ENCODE assay signal across 21 mouse cellular contexts in the genomic region with DNA sequence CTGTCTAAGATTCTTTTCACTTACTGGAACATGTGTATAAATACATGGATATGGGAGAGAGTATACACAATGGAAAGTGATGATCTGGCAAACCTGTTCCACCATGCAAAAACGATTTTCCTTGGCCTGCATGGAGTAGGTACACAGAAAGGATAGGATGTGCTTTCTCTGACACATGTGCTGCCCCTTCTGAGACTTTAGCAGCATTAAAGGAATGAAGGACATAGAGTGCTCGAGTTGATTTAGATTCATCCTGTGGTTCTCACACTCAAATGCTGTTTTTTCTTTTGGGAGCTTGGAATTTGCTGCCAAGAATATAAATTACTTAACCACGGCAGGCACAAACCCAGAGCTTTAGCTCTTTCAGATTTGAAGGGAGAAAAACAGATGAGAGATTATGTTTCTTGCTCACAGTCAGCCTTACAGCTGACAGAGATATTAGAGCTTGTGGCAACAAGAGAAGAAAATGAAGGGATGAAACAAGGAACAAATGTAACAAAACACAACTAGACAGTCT.
DNase-seq lines count a peak whose midpoint lies in the region; ATAC-seq and TF ChIP-seq lines count a peak whose summit lies in the region.
"Had no signal": no experiment of that assay in that cellular context is flagged by ENCODE, and none has a peak within 500 bp of the region (broad histone marks: within the 10 kb centered on the region; RNA-seq: fewer than 3 reads in every experiment).

No protein-coding gene starts in this region.

- no peak for TF ChIP-seq EP300 in stomach, postnatal 0 days (optimal IDR thresholded peaks at IDR 0.05)

- H3K27me3 ChIP-seq in forebrain, embryonic 16.5 days (replicated peaks; ENCODE audit: control insufficient read depth, insufficient read depth, low read length) = no peaks in the 10 kb centered on the region
- H3K27me3 ChIP-seq in forebrain, embryonic 12.5 days = no peaks in the 10 kb centered on the region
- no peaks in the 10 kb centered on the region for H3K27me3 ChIP-seq in kidney, postnatal 0 days (ENCODE audit: insufficient read depth, low read length)
- H3K27me3 ChIP-seq in kidney, embryonic 14.5 days (ENCODE audit: control insufficient read depth, insufficient read depth, low read length) = no peaks in the 10 kb centered on the region
- no peaks in the 10 kb centered on the region for H3K27me3 ChIP-seq in cerebellum, adult 2 months (ENCODE audit: control insufficient read depth, insufficient read depth, low read length)
- no peaks in the 10 kb centered on the region for H3K27me3 ChIP-seq in stomach, postnatal 0 days (ENCODE audit: control insufficient read depth, insufficient read depth, low read length)
- H3K27me3 ChIP-seq: embryonic facial prominence, embryonic 12.5 days; midbrain, embryonic 12.5 days had no signal

- DNase-seq in kidney, postnatal 0 days (ENCODE audit: low spot score) = peak; percentile 67
- peak; percentile 2 to 14 for DNase-seq in right cerebral cortex, adult 2 months (ENCODE audit: low spot score in 2 of 2)
- DNase-seq in right cerebral cortex, postnatal 4 days = no peak
- DNase-seq in cerebellum, adult 2 months = no peak
- no peak for DNase-seq in stomach, postnatal 0 days (ENCODE audit: low spot score)
- DNase-seq: adrenal gland, adult 2 months; cerebellum, adult 11-12 months; heart, postnatal 14 days; kidney, adult 2 months; kidney, postnatal 4 days; lung, embryonic 14.5 days; lung, postnatal 4 days; thymus, adult 18-20 months had no signal

- H3K9ac ChIP-seq in forebrain, embryonic 16.5 days (replicated peaks; ENCODE audit: low read depth, low read length) = no peak overlapping the region
- no peak overlapping the region for H3K9ac ChIP-seq in forebrain, embryonic 12.5 days
- H3K9ac ChIP-seq in kidney, postnatal 0 days (ENCODE audit: low read depth, low read length) = no peak overlapping the region
- H3K9ac ChIP-seq in kidney, embryonic 14.5 days (ENCODE audit: low read depth, low read length) = no peak overlapping the region
- H3K9ac ChIP-seq in stomach, postnatal 0 days (ENCODE audit: low read length) = no peak overlapping the region
- H3K9ac ChIP-seq: embryonic facial prominence, embryonic 12.5 days; lung, embryonic 14.5 days; midbrain, embryonic 12.5 days had no signal

- no peak overlapping the region for H3K4me3 ChIP-seq in forebrain, embryonic 16.5 days (replicated peaks; ENCODE audit: low read length)
- H3K4me3 ChIP-seq in forebrain, embryonic 12.5 days (replicated peaks) = no peak overlapping the region
- no peak overlapping the region for H3K4me3 ChIP-seq in kidney, postnatal 0 days (replicated peaks; ENCODE audit: low read depth, low read length)
- no peak overlapping the region for H3K4me3 ChIP-seq in kidney, embryonic 14.5 days (ENCODE audit: low read length)
- no peak overlapping the region for H3K4me3 ChIP-seq in cerebellum, adult 2 months (replicated peaks; ENCODE audit: insufficient read depth, low read depth, low read length)
- H3K4me3 ChIP-seq in stomach, postnatal 0 days (ENCODE audit: low read depth, low read length) = no peak overlapping the region
- H3K4me3 ChIP-seq: embryonic facial prominence, embryonic 12.5 days; limb, embryonic 10.5 days; midbrain, embryonic 12.5 days had no signal

- peak; percentile 45 for ATAC-seq in forebrain, embryonic 16.5 days
- ATAC-seq in forebrain, embryonic 12.5 days (ENCODE audit: low FRiP score) = no peak
- no peak for ATAC-seq in kidney, postnatal 0 days (replicated peaks; ENCODE audit: low FRiP score, low read depth)
- ATAC-seq in kidney, embryonic 14.5 days (ENCODE audit: low FRiP score, low TSS enrichment) = no peak
- no peak for ATAC-seq in stomach, postnatal 0 days (ENCODE audit: low FRiP score, low TSS enrichment)

- no peaks in the 10 kb centered on the region for H3K9me3 ChIP-seq in forebrain, embryonic 16.5 days (ENCODE audit: control insufficient read depth, low read length)
- no peaks in the 10 kb centered on the region for H3K9me3 ChIP-seq in forebrain, embryonic 12.5 days
- H3K9me3 ChIP-seq in kidney, postnatal 0 days (replicated peaks; ENCODE audit: low read length) = no peaks in the 10 kb centered on the region
- H3K9me3 ChIP-seq in kidney, embryonic 14.5 days (ENCODE audit: control insufficient read depth, low read length) = no peaks in the 10 kb centered on the region
- H3K9me3 ChIP-seq in stomach, postnatal 0 days (ENCODE audit: control insufficient read depth, low read length) = no peaks in the 10 kb centered on the region
- H3K9me3 ChIP-seq: embryonic facial prominence, embryonic 12.5 days; limb, embryonic 10.5 days; midbrain, embryonic 12.5 days had no signal

- H3K4me2 ChIP-seq in forebrain, embryonic 16.5 days (ENCODE audit: low read length) = no peak overlapping the region
- H3K4me2 ChIP-seq in forebrain, embryonic 12.5 days = no peak overlapping the region
- H3K4me2 ChIP-seq in kidney, postnatal 0 days (ENCODE audit: low read length) = no peak overlapping the region
- no peak overlapping the region for H3K4me2 ChIP-seq in kidney, embryonic 14.5 days (replicated peaks; ENCODE audit: low read depth, low read length)
- no peak overlapping the region for H3K4me2 ChIP-seq in stomach, postnatal 0 days (replicated peaks; ENCODE audit: low read depth)
- H3K4me2 ChIP-seq: embryonic facial prominence, embryonic 12.5 days; heart, embryonic 11.5 days; liver, embryonic 11.5 days; lung, embryonic 14.5 days; midbrain, embryonic 12.5 days had no signal

- no peak for TF ChIP-seq CTCF in kidney, postnatal 0 days (IDR thresholded peaks at IDR 0.05; ENCODE audit: low read depth)
- TF ChIP-seq CTCF in cerebellum, adult 2 months (IDR thresholded peaks at IDR 0.05; ENCODE audit: borderline replicate concordance, insufficient read depth, low read depth, low read length) = no peak
- TF ChIP-seq CTCF in stomach, postnatal 0 days (IDR thresholded peaks at IDR 0.05; ENCODE audit: low read depth) = no peak

- no peaks in the 10 kb centered on the region; the same call in 1 of the 2 replicates for H3K4me1 ChIP-seq in forebrain, embryonic 16.5 days (replicated peaks; ENCODE audit: control insufficient read depth, insufficient read depth, low read length)
- H3K4me1 ChIP-seq in forebrain, embryonic 12.5 days = no peaks in the 10 kb centered on the region
- no peaks in the 10 kb centered on the region for H3K4me1 ChIP-seq in kidney, postnatal 0 days (replicated peaks; ENCODE audit: insufficient read depth, low read length)
- H3K4me1 ChIP-seq in kidney, embryonic 14.5 days (ENCODE audit: control insufficient read depth, insufficient read depth, low read length) = no peaks in the 10 kb centered on the region
- H3K4me1 ChIP-seq in cerebellum, adult 2 months (ENCODE audit: control insufficient read depth, insufficient read depth, low read length) = no peaks in the 10 kb centered on the region
- H3K4me1 ChIP-seq in stomach, postnatal 0 days (replicated peaks; ENCODE audit: control insufficient read depth, insufficient read depth) = no peaks in the 10 kb centered on the region
- H3K4me1 ChIP-seq: embryonic facial prominence, embryonic 12.5 days; limb, embryonic 10.5 days; midbrain, embryonic 12.5 days had no signal

- TF ChIP-seq POLR2A in cerebellum, adult 2 months (IDR thresholded peaks at IDR 0.05; ENCODE audit: borderline replicate concordance, insufficient read depth, low read length) = no peak

- WGBS in forebrain, embryonic 16.5 days = 36% methylated on average over 3 of the region's 3 CpGs
- whole genome bisulfite sequencing in forebrain, embryonic 12.5 days = 64% methylated on average over 3 of the region's 3 CpGs
- 24% methylated on average over 3 of the region's 3 CpGs for WGBS in kidney, postnatal 0 days
- WGBS in kidney, embryonic 14.5 days = 26% methylated on average over 3 of the region's 3 CpGs
- WGBS in cerebellum, adult 2 months = 30% methylated on average over 3 of the region's 3 CpGs
- 34% methylated on average over 3 of the region's 3 CpGs for WGBS in stomach, postnatal 0 days

- 0 out of 2 replicates have a peak overlapping the region, but pooled peaks have one; percentile 33 for H3K27ac ChIP-seq in forebrain, embryonic 16.5 days (ENCODE audit: low read length)
- H3K27ac ChIP-seq in forebrain, embryonic 12.5 days = no peak overlapping the region
- no peak overlapping the region for H3K27ac ChIP-seq in kidney, postnatal 0 days
- no peak overlapping the region for H3K27ac ChIP-seq in kidney, embryonic 14.5 days (ENCODE audit: low read depth, low read length)
- H3K27ac ChIP-seq in cerebellum, adult 2 months (ENCODE audit: insufficient read depth, low read length) = no peak overlapping the region
- no peak overlapping the region for H3K27ac ChIP-seq in stomach, postnatal 0 days (replicated peaks)
- H3K27ac ChIP-seq: embryonic facial prominence, embryonic 12.5 days; limb, embryonic 10.5 days; midbrain, embryonic 12.5 days had no signal

- no peaks in the 10 kb centered on the region for H3K36me3 ChIP-seq in forebrain, embryonic 16.5 days (ENCODE audit: control insufficient read depth, insufficient read depth)
- H3K36me3 ChIP-seq in forebrain, embryonic 12.5 days (replicated peaks) = no peaks in the 10 kb centered on the region
- H3K36me3 ChIP-seq in kidney, postnatal 0 days (ENCODE audit: insufficient read depth, low read length) = no peaks in the 10 kb centered on the region
- no peaks in the 10 kb centered on the region for H3K36me3 ChIP-seq in kidney, embryonic 14.5 days (ENCODE audit: control insufficient read depth, insufficient read depth, low read length)
- H3K36me3 ChIP-seq in stomach, postnatal 0 days (ENCODE audit: control insufficient read depth, insufficient read depth, low read length) = no peaks in the 10 kb centered on the region
- H3K36me3 ChIP-seq: embryonic facial prominence, embryonic 12.5 days; limb, embryonic 10.5 days; midbrain, embryonic 12.5 days had no signal

Comparison
In these comparisons a context has a peak if more than half of its experiments do, and no peak if none do; other contexts are left out.
1. DNase-seq: peak in kidney, postnatal 0 days (single experiment) and right cerebral cortex, adult 2 months (2 of 2); none in right cerebral cortex, postnatal 4 days (single experiment), cerebellum, adult 2 months (0 of 2) and stomach, postnatal 0 days (single experiment).